Mouse (Mus musculus): ENCODE data around the gene Npas4. TPM values are rescaled to one million over a fixed set of nuclear protein-coding genes. Genes with fewer than 3 reads are reported as not detected.

Npas4 gene
- polyA plus RNA-seq, 1 experiment from 2014 or later: not detected

Other genes with a start within 250 kb of the Npas4 start
- gene Rbm4b, start 233.8 kb downstream of the Npas4 start, polyA plus RNA-seq (2016; fragmentation: Nextera tagmentation; extraction: Ambion mirVana): 104 and 106 TPM in 2 replicates
- 94.2 and 96.7 TPM in 2 replicates for gene Rbm4, start 196.4 kb downstream of the Npas4 start, polyA plus RNA-seq (2016; fragmentation: Nextera tagmentation; extraction: Ambion mirVana)
- 34.4 and 35.7 TPM in 2 replicates for gene Gm21992, start 178.7 kb downstream of the Npas4 start, polyA plus RNA-seq (2016; fragmentation: Nextera tagmentation; extraction: Ambion mirVana)
- 137 and 140 TPM in 2 replicates for gene Rbm14, start 178.7 kb downstream of the Npas4 start, polyA plus RNA-seq (2016; fragmentation: Nextera tagmentation; extraction: Ambion mirVana)
- 40.5 and 47.2 TPM in 2 replicates for gene Ccs, start 151.0 kb downstream of the Npas4 start, polyA plus RNA-seq (2016; fragmentation: Nextera tagmentation; extraction: Ambion mirVana)
- gene Ccdc87, start 150.9 kb downstream of the Npas4 start, polyA plus RNA-seq (2016; fragmentation: Nextera tagmentation; extraction: Ambion mirVana): 0.18 TPM in 1 of 2 replicates, not detected in the other
- gene Ctsf, start 135.2 kb downstream of the Npas4 start, polyA plus RNA-seq (2016; fragmentation: Nextera tagmentation; extraction: Ambion mirVana): 21.4 and 25.5 TPM in 2 replicates
- gene Actn3, start 112.4 kb downstream of the Npas4 start, polyA plus RNA-seq (2016; fragmentation: Nextera tagmentation; extraction: Ambion mirVana): 2.0 and 2.2 TPM in 2 replicates
- 11.5 and 13.2 TPM in 2 replicates for gene Zdhhc24, start 111.6 kb downstream of the Npas4 start, polyA plus RNA-seq (2016; fragmentation: Nextera tagmentation; extraction: Ambion mirVana)
- 8.7 and 9.8 TPM in 2 replicates for gene Bbs1, start 83.7 kb downstream of the Npas4 start, polyA plus RNA-seq (2016; fragmentation: Nextera tagmentation; extraction: Ambion mirVana)
- 193 and 199 TPM in 2 replicates for gene Dpp3, start 62.0 kb downstream of the Npas4 start, polyA plus RNA-seq (2016; fragmentation: Nextera tagmentation; extraction: Ambion mirVana)
- gene Peli3, start 47.2 kb downstream of the Npas4 start, polyA plus RNA-seq (2016; fragmentation: Nextera tagmentation; extraction: Ambion mirVana): 1.4 and 1.7 TPM in 2 replicates
- gene Mrpl11, start 28.2 kb downstream of the Npas4 start, polyA plus RNA-seq (2016; fragmentation: Nextera tagmentation; extraction: Ambion mirVana): 153 and 161 TPM in 2 replicates
- 9.3 and 10.1 TPM in 2 replicates for gene Slc29a2, start 33.5 kb upstream of the Npas4 start, polyA plus RNA-seq (2016; fragmentation: Nextera tagmentation; extraction: Ambion mirVana)
- gene B4gat1, start 48.5 kb upstream of the Npas4 start, polyA plus RNA-seq (2016; fragmentation: Nextera tagmentation; extraction: Ambion mirVana): 36.2 and 38.4 TPM in 2 replicates
- gene AC124502.3, start 48.6 kb upstream of the Npas4 start, polyA plus RNA-seq (2016; fragmentation: Nextera tagmentation; extraction: Ambion mirVana): 2.8 and 3.6 TPM in 2 replicates
- 83.0 and 84.2 TPM in 2 replicates for gene Brms1, start 51.0 kb upstream of the Npas4 start, polyA plus RNA-seq (2016; fragmentation: Nextera tagmentation; extraction: Ambion mirVana)
- 2.7 and 3.7 TPM in 2 replicates for gene Rin1, start 60.2 kb upstream of the Npas4 start, polyA plus RNA-seq (2016; fragmentation: Nextera tagmentation; extraction: Ambion mirVana)
- 15.9 and 17.6 TPM in 2 replicates for gene Cd248, start 77.8 kb upstream of the Npas4 start, polyA plus RNA-seq (2016; fragmentation: Nextera tagmentation; extraction: Ambion mirVana)
- 0.47 and 1.7 TPM in 2 replicates for gene Tmem151a, start 95.2 kb upstream of the Npas4 start, polyA plus RNA-seq (2016; fragmentation: Nextera tagmentation; extraction: Ambion mirVana)
- 67.1 and 74.2 TPM in 2 replicates for gene Yif1a, start 98.2 kb upstream of the Npas4 start, polyA plus RNA-seq (2016; fragmentation: Nextera tagmentation; extraction: Ambion mirVana)
- gene Cnih2, start 108.2 kb upstream of the Npas4 start, polyA plus RNA-seq (2016; fragmentation: Nextera tagmentation; extraction: Ambion mirVana): 33.2 and 34.2 TPM in 2 replicates
- gene Rab1b, start 116.8 kb upstream of the Npas4 start, polyA plus RNA-seq (2016; fragmentation: Nextera tagmentation; extraction: Ambion mirVana): 253 and 255 TPM in 2 replicates
- 26.4 and 27.5 TPM in 2 replicates for gene Klc2, start 128.2 kb upstream of the Npas4 start, polyA plus RNA-seq (2016; fragmentation: Nextera tagmentation; extraction: Ambion mirVana)

Data from forebrain, embryonic 10.5 days (tissue).